Mouse (Mus musculus) liver, postnatal 0 days (tissue): ENCODE measurements at regions not wholly inside any gene's neighbourhood (a gene's known extent, or its start where the extent isn't known, plus 50 kb on each side); places are given as distances from the start of the nearest gene placed in this dataset.

ENCODE experiments used
- CTCF ChIP-seq: sonication (generic); IDR thresholded peaks from 2 replicates; pipeline ENCODE4 v1.5.1; 2016; ENCODE audit warnings: antibody characterized with exemption, low read depth
- EP300 ChIP-seq: IDR thresholded peaks from 2 replicates; pipeline ENCODE4 v1.6.1; 2016; ENCODE audit warnings: antibody characterized with exemption, low read depth, mild to moderate bottlenecking

DNA sequence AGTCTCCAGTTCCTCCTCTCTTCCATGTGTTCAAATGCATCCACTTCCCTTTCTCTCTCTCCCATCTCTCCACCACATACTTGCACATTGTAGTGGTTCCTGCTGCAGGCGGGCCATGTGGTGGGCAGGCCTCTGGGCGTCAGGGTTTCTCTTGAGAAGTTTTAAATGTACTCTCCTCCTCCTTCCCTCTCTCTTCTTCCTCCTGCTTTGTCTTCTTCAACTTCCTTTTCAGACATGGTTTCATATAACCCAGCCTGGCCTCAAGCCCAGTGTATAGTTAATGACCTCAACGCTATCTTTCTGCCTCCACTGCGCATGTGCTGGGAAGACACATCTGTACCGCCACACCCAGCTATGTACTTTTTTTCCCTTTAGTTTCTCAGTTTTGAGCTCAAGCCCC, 110.3 kb upstream of the Abca1 start:
- TF ChIP-seq CTCF (no peak), EP300 (no peak)
